Comparison of ENCODE assay signal across 32 mouse cellular contexts in genomic region chr11:98487526-98488040, GRCm38 (mm10). TPM values are rescaled to one million over a fixed set of nuclear protein-coding genes. Genes with fewer than 3 reads are reported as not detected.
DNase-seq lines count a peak whose midpoint lies in the region; ATAC-seq and TF ChIP-seq lines count a peak whose summit lies in the region.
"Had no signal": no experiment of that assay in that cellular context is flagged by ENCODE, and none has a peak within 500 bp of the region (broad histone marks: within the 10 kb centered on the region; RNA-seq: fewer than 3 reads in every experiment).

No protein-coding gene starts in this region.

- peak; percentile 64 for ATAC-seq in CD4-positive, CD25-positive, alpha-beta regulatory T cell, adult 4 months
- peak; percentile 45 for ATAC-seq in activated CD4-positive, CD25-positive, alpha-beta regulatory T cell, adult 4 months
- no peak for ATAC-seq in liver, postnatal 0 days
- ATAC-seq in megakaryocyte-erythroid progenitor cell, adult 5-6 weeks (replicated peaks; ENCODE audit: low FRiP score, low TSS enrichment, poor library complexity, severe bottlenecking) = no peak
- ATAC-seq: forebrain, embryonic 13.5 days; midbrain, embryonic 15.5 days had no signal

- no peak overlapping the region for H3K9ac ChIP-seq in liver, postnatal 0 days (replicated peaks)
- H3K9ac ChIP-seq: forebrain, embryonic 13.5 days; heart, embryonic 15.5 days; hindbrain, embryonic 13.5 days; kidney, embryonic 15.5 days; limb, embryonic 15.5 days; liver, embryonic 13.5 days; midbrain, embryonic 15.5 days; neural tube, embryonic 12.5 days had no signal

- no peak for TF ChIP-seq CTCF in thymus, adult 2 months (IDR thresholded peaks at IDR 0.05; ENCODE audit: borderline replicate concordance, control insufficient read depth, extremely low read depth, insufficient read depth, low read length, poor library complexity)
- no peak for TF ChIP-seq CTCF in liver, postnatal 0 days (IDR thresholded peaks at IDR 0.05; ENCODE audit: low read depth)

- DNase-seq in thymus, adult 2 months = no peak
- DNase-seq in thymus, postnatal 4 days = no peak
- peak; percentile 70 for DNase-seq in naive thymus-derived CD4-positive, alpha-beta T cell, adult 2 months (ENCODE audit: low read depth)
- no peak for DNase-seq in liver, postnatal 0 days
- DNase-seq: adrenal gland, postnatal 10 days; cerebellum, adult 8-10 months; cerebellum, postnatal 25 days; gastrocnemius, postnatal 10 days; kidney, adult 18-20 months; kidney, postnatal 25 days; left cerebral cortex, postnatal 4 days; liver, embryonic 13.5 days; lung, adult 2 months; lung, postnatal 10 days; retina, postnatal 1 day; right cerebral cortex, postnatal 14 days had no signal

- H3K4me3 ChIP-seq in thymus, adult 2 months (ENCODE audit: control insufficient read depth, insufficient read depth, low read length) = no peak overlapping the region
- no peak overlapping the region for H3K4me3 ChIP-seq in liver, postnatal 0 days (ENCODE audit: low read depth, low read length)
- H3K4me3 ChIP-seq: forebrain, embryonic 13.5 days; heart, embryonic 10.5 days; heart, embryonic 15.5 days; hindbrain, embryonic 13.5 days; kidney, embryonic 15.5 days; layer of hippocampus, adult 2 months; limb, embryonic 15.5 days; liver, embryonic 13.5 days; midbrain, embryonic 10.5 days; midbrain, embryonic 15.5 days; neural tube, embryonic 12.5 days had no signal

- WGBS in thymus, adult 2 months = 8% methylated on average over 5 of the region's 5 CpGs
- WGBS in liver, postnatal 0 days (ENCODE audit: insufficient replicate concordance) = 66% methylated on average over 5 of the region's 5 CpGs

- no peak overlapping the region for H3K4me2 ChIP-seq in liver, postnatal 0 days (ENCODE audit: low read depth, low read length)
- H3K4me2 ChIP-seq: forebrain, embryonic 13.5 days; heart, embryonic 15.5 days; hindbrain, embryonic 13.5 days; kidney, embryonic 15.5 days; limb, embryonic 15.5 days; liver, embryonic 13.5 days; midbrain, embryonic 15.5 days; neural tube, embryonic 12.5 days had no signal

- H3K27me3 ChIP-seq in thymus, adult 2 months (ENCODE audit: control insufficient read depth, insufficient read depth, low read length) = no peaks in the 10 kb centered on the region
- H3K27me3 ChIP-seq in liver, postnatal 0 days (ENCODE audit: insufficient read depth, low read length) = no peaks in the 10 kb centered on the region
- H3K27me3 ChIP-seq: heart, embryonic 15.5 days; hindbrain, embryonic 13.5 days; limb, embryonic 15.5 days; liver, embryonic 13.5 days; midbrain, embryonic 15.5 days; neural tube, embryonic 12.5 days had no signal

- H3K27ac ChIP-seq in thymus, adult 2 months (ENCODE audit: control insufficient read depth, insufficient read depth, low read length) = peak overlapping the region; percentile 75
- no peak overlapping the region for H3K27ac ChIP-seq in liver, postnatal 0 days (ENCODE audit: low read depth)
- H3K27ac ChIP-seq: forebrain, embryonic 13.5 days; heart, embryonic 10.5 days; heart, embryonic 15.5 days; kidney, embryonic 15.5 days; layer of hippocampus, adult 2 months; limb, embryonic 15.5 days; liver, embryonic 13.5 days; macrophage; midbrain, embryonic 10.5 days; midbrain, embryonic 15.5 days; neural tube, embryonic 12.5 days had no signal

- H3K4me1 ChIP-seq in thymus, adult 2 months (replicated peaks; ENCODE audit: control insufficient read depth, insufficient read depth, low read length) = peaks cover 36% of the 10 kb centered on the region
- peaks cover 2% of the 10 kb centered on the region; the same call in 1 of the 2 replicates for H3K4me1 ChIP-seq in liver, postnatal 0 days (ENCODE audit: insufficient read depth)
- H3K4me1 ChIP-seq: heart, embryonic 15.5 days; limb, embryonic 15.5 days; liver, embryonic 13.5 days; midbrain, embryonic 15.5 days; neural tube, embryonic 12.5 days had no signal

- no peaks in the 10 kb centered on the region for H3K9me3 ChIP-seq in liver, postnatal 0 days (ENCODE audit: low read length)
- H3K9me3 ChIP-seq: forebrain, embryonic 13.5 days; heart, embryonic 10.5 days; heart, embryonic 15.5 days; hindbrain, embryonic 13.5 days; kidney, embryonic 15.5 days; limb, embryonic 15.5 days; liver, embryonic 13.5 days; midbrain, embryonic 10.5 days; midbrain, embryonic 15.5 days; neural tube, embryonic 12.5 days had no signal

- TF ChIP-seq EP300 in liver, postnatal 0 days (IDR thresholded peaks at IDR 0.05; ENCODE audit: low read depth) = no peak

- peaks cover 54% of the 10 kb centered on the region for H3K36me3 ChIP-seq in thymus, adult 2 months (ENCODE audit: control insufficient read depth, insufficient read depth, low read length)
- H3K36me3 ChIP-seq in liver, postnatal 0 days (replicated peaks; ENCODE audit: insufficient read depth, low read length) = no peaks in the 10 kb centered on the region
- H3K36me3 ChIP-seq: heart, embryonic 10.5 days; heart, embryonic 15.5 days; hindbrain, embryonic 13.5 days; kidney, embryonic 15.5 days; limb, embryonic 15.5 days; liver, embryonic 13.5 days; midbrain, embryonic 10.5 days; midbrain, embryonic 15.5 days; neural tube, embryonic 12.5 days had no signal

- no peak for TF ChIP-seq POLR2A in thymus, adult 2 months (IDR thresholded peaks at IDR 0.05; ENCODE audit: control insufficient read depth, extremely low read depth, insufficient read depth, low read length, poor library complexity)

RNA-seq across cellular contexts. Expression of gene Grb7, which starts 41.4 kb away (rescaled TPM):
- polyA plus RNA-seq in thymus, adult 2 months (2012; rRNA removed) = 6.7 and 6.8 TPM in 2 replicates
- polyA plus RNA-seq in CD4-positive, CD25-positive, alpha-beta regulatory T cell, adult 4 months (2017; shearing (Covaris generic)) = 1 to 10 TPM; 3.6 to 6.2 TPM
- polyA plus RNA-seq in activated CD4-positive, CD25-positive, alpha-beta regulatory T cell, adult 4 months (2017; shearing (Covaris generic)) = 1 to 10 TPM; 2.3 to 3.4 TPM
- polyA plus RNA-seq in liver, postnatal 0 days (2015; fragmentation: Nextera tagmentation; extraction: Ambion mirVana) = 31.4 and 37.2 TPM in 2 replicates
- total RNA-seq in megakaryocyte-erythroid progenitor cell, adult 5-6 weeks (2014; fragmentation: Nextera tagmentation) = 0.82 and 1.7 TPM in 2 replicates
- total RNA-seq in megakaryocyte-erythroid progenitor cell, adult 5-6 weeks (2017) = not detected in 2 replicates
- total RNA-seq: heart, postnatal 25 days had no signal
- polyA plus RNA-seq: C2C12 had no signal

RNA-seq across cellular contexts. Expression of gene Mien1, which starts 48.8 kb away (rescaled TPM):
- polyA plus RNA-seq in thymus, adult 2 months (2012; rRNA removed) = 70.5 and 96.7 TPM in 2 replicates
- 100 to 1,000 TPM; 150 to 155 TPM for polyA plus RNA-seq in CD4-positive, CD25-positive, alpha-beta regulatory T cell, adult 4 months (2017; shearing (Covaris generic))
- 100 to 1,000 TPM; 161 to 193 TPM for polyA plus RNA-seq in activated CD4-positive, CD25-positive, alpha-beta regulatory T cell, adult 4 months (2017; shearing (Covaris generic))
- 83.8 and 89.4 TPM in 2 replicates for polyA plus RNA-seq in liver, postnatal 0 days (2015; fragmentation: Nextera tagmentation; extraction: Ambion mirVana)
- 75.6 and 75.9 TPM in 2 replicates for total RNA-seq in megakaryocyte-erythroid progenitor cell, adult 5-6 weeks (2014; fragmentation: Nextera tagmentation)
- 15.7 and 32.3 TPM in 2 replicates for total RNA-seq in megakaryocyte-erythroid progenitor cell, adult 5-6 weeks (2017)

RNA-seq across cellular contexts. Expression of gene Ikzf3, which starts 58.2 kb away (rescaled TPM):
- polyA plus RNA-seq in thymus, adult 2 months (2012; rRNA removed) = 143 and 183 TPM in 2 replicates
- 10 to 100 TPM; 77.0 to 98.7 TPM for polyA plus RNA-seq in CD4-positive, CD25-positive, alpha-beta regulatory T cell, adult 4 months (2017; shearing (Covaris generic))
- polyA plus RNA-seq in activated CD4-positive, CD25-positive, alpha-beta regulatory T cell, adult 4 months (2017; shearing (Covaris generic)) = 100 to 1,000 TPM in 1 of 2 experiments, 10 to 100 TPM in 1; 95.8 to 124 TPM
- 1.2 and 1.3 TPM in 2 replicates for polyA plus RNA-seq in liver, postnatal 0 days (2015; fragmentation: Nextera tagmentation; extraction: Ambion mirVana)
- 3.1 and 12.1 TPM in 2 replicates for total RNA-seq in megakaryocyte-erythroid progenitor cell, adult 5-6 weeks (2014; fragmentation: Nextera tagmentation)
- total RNA-seq in megakaryocyte-erythroid progenitor cell, adult 5-6 weeks (2017) = 0.46 and 1.9 TPM in 2 replicates
- polyA plus RNA-seq: C2C12; forebrain, embryonic 13.5 days had no signal

Comparison
In these comparisons a context has a peak if more than half of its experiments do, and no peak if none do; other contexts are left out.
1. ATAC-seq: peak in CD4-positive, CD25-positive, alpha-beta regulatory T cell, adult 4 months (single experiment) and activated CD4-positive, CD25-positive, alpha-beta regulatory T cell, adult 4 months (single experiment); none in liver, postnatal 0 days (single experiment) and megakaryocyte-erythroid progenitor cell, adult 5-6 weeks (single experiment).
2. RNA of gene Ikzf3, which starts 58.2 kb away (polyA plus RNA-seq): 143 to 183 TPM in thymus, adult 2 months, 95.8 to 124 TPM in activated CD4-positive, CD25-positive, alpha-beta regulatory T cell, adult 4 months and 77.0 to 98.7 TPM in CD4-positive, CD25-positive, alpha-beta regulatory T cell, adult 4 months; 1.2 to 1.3 TPM in liver, postnatal 0 days; every median in the first group is over 10 times any median in the second.